Comparison of ENCODE assay signal across 24 mouse cellular contexts in the genomic region with DNA sequence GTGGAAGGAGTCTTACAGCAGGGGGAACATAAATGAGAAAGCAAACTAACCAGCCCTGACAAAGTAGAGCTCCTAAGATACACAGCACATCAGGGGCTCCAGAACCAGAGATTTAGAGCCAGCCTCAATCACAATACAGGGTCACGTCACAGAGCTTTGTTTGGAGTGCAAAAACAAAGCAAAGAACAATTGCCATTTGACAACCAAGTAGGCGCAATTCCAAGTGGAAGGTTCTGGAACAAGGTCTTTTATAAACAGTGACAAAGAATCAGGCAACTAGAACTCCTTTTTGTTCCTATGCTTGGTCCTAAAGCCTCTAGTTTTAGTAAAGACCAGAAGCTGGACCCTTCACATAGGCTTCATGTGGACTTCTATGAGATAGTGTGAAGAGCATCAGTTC.
"Had no signal": no experiment of that assay in that cellular context is flagged by ENCODE, and none has a peak within 500 bp of the region (broad histone marks: within the 10 kb centered on the region; RNA-seq: fewer than 3 reads in every experiment).

No protein-coding gene starts in this region.

- H3K27ac ChIP-seq: limb, embryonic 10.5 days; limb, embryonic 13.5 days; liver, embryonic 12.5 days; liver, embryonic 15.5 days; lung, embryonic 15.5 days; midbrain, embryonic 12.5 days; midbrain, embryonic 15.5 days; neural tube, embryonic 12.5 days; neural tube, embryonic 15.5 days; stomach, postnatal 0 days had no signal

- H3K4me3 ChIP-seq: limb, embryonic 10.5 days; limb, embryonic 13.5 days; liver, embryonic 12.5 days; liver, embryonic 15.5 days; lung, embryonic 15.5 days; megakaryocyte, embryonic 14.5 days; midbrain, embryonic 12.5 days; midbrain, embryonic 15.5 days; neural tube, embryonic 12.5 days; neural tube, embryonic 15.5 days had no signal

- DNase-seq: kidney, adult 18-20 months; kidney, adult 9 months; kidney, postnatal 14 days; kidney, postnatal 4 days; liver; lung, adult 18-20 months; lung, postnatal 10 days; lung, postnatal 36 days; retina, postnatal 1 day; right cerebral cortex, postnatal 25 days; thymus, adult 2 months; thymus, postnatal 14 days; thymus, postnatal 4 days had no signal
